Mouse (Mus musculus) small intestine, adult 2 months (tissue): ENCODE results near the gene Ube2g1.

Experiments
- CTCF ChIP-seq: fragments of 200-500 bp; IDR thresholded peaks from 2 replicates; pipeline ENCODE4 v1.5.1; 2012; ENCODE audit warnings: low read depth, mild to moderate bottlenecking, control low read depth, inconsistent platforms, low read length, moderate library complexity, mixed read lengths; ENCODE audit not compliant: insufficient replicate concordance, insufficient read length; ENCODE audit errors: extremely low read depth
- POLR2A ChIP-seq: fragments of 200-500 bp; IDR thresholded peaks from 2 replicates; pipeline ENCODE4 v1.6.1; 2012; ENCODE audit warnings: low read depth, mild to moderate bottlenecking, control low read depth, inconsistent platforms, low read length, moderate library complexity

DNA sequence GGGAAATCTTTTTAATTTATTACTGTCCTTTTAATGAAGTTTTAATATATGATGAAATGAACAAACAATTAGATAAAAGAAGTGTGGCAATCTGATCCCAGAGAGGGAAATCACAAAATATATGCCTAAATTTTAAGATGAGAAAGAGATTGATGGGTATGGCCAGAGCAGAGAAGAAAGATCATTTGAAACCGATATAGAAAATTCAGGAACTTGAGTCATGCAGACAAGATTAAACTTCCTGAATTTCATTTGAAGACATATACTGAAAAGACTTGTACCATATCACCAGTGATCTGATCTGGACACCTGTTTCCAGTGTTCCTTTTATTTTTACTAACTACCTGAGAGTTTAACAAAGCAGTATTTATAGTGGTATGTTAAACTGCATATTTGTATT lies 65.4 kb downstream of the Ube2g1 start:
- no peak for TF ChIP-seq CTCF
- no peak for TF ChIP-seq POLR2A
